Mouse (Mus musculus) ES-E14 (cell line): ENCODE measurements around the gene Gm11037.

ENCODE experiments used
- CHD2 ChIP-seq: IDR thresholded peaks from 2 replicates; pipeline ENCODE4 v1.6.1; 2014; ENCODE audit warnings: mild to moderate bottlenecking, low read depth, low read length, inconsistent platforms
- MAFK ChIP-seq: IDR thresholded peaks from 2 replicates; pipeline ENCODE4 v1.6.1; 2014; ENCODE audit warnings: mild to moderate bottlenecking, low read depth, low read length, inconsistent platforms; ENCODE audit not compliant: insufficient read depth
- ZC3H11A ChIP-seq: IDR thresholded peaks from 2 replicates; pipeline ENCODE4 v1.6.1; 2012; ENCODE audit warnings: low read depth, mild to moderate bottlenecking, inconsistent platforms, low read length, borderline replicate concordance
- ZNF384 ChIP-seq: IDR thresholded peaks from 2 replicates; pipeline ENCODE4 v1.6.1; 2012; ENCODE audit warnings: low read depth, low read length, inconsistent platforms

GRCm38 (mm10) chr2:131163924-131164323 is 30.6 kb downstream of the Gm11037 start:
- no peak for TF ChIP-seq ZC3H11A
- no peak for TF ChIP-seq MAFK
- no peak for TF ChIP-seq ZNF384
- TF ChIP-seq CHD2, result no peak
